Mouse (Mus musculus) forebrain, embryonic 13.5 days (tissue): ENCODE measurements around the gene Sf3b3. TPM values are rescaled to one million over a fixed set of nuclear protein-coding genes. Genes with fewer than 3 reads are reported as not detected.
"Not testable (repeated sequence)": the region's sequence is repeated elsewhere in the genome, so short reads cannot be mapped to it uniquely, and the experiment has no call there.

Source experiments
- ATAC-seq: fragments of 200-750 bp; cut with Nextera tagmentation; 2 replicates; pipeline ENCODE4 v1.8.0; 2017
- H3K27ac ChIP-seq: fragments of 300-500 bp; sonication (generic); 2 replicates; pipeline ENCODE4 v1.5.1; 2015; ENCODE audit warnings: inconsistent platforms, mild to moderate bottlenecking, moderate library complexity
- H3K27me3 ChIP-seq: fragments of 300-500 bp; sonication (generic); 2 replicates; pipeline ENCODE4 v1.6.1; 2015; ENCODE audit warnings: mild to moderate bottlenecking, inconsistent platforms
- H3K36me3 ChIP-seq: fragments of 300-500 bp; sonication (generic); 2 replicates; pipeline ENCODE4 v1.6.1; 2015; ENCODE audit warnings: mild to moderate bottlenecking, inconsistent platforms; ENCODE audit not compliant: poor library complexity, severe bottlenecking
- H3K4me1 ChIP-seq: fragments of 300-500 bp; sonication (generic); 2 replicates; pipeline ENCODE4 v1.6.1; 2015; ENCODE audit warnings: inconsistent platforms
- H3K4me2 ChIP-seq: fragments of 300-500 bp; sonication (generic); 2 replicates; pipeline ENCODE4 v1.6.1; 2015; ENCODE audit warnings: inconsistent platforms, mild to moderate bottlenecking, moderate library complexity
- H3K4me3 ChIP-seq: fragments of 300-500 bp; sonication (generic); 2 replicates; pipeline ENCODE4 v1.5.1; 2015; ENCODE audit warnings: mild to moderate bottlenecking, inconsistent platforms
- H3K9ac ChIP-seq: fragments of 300-500 bp; sonication (generic); 2 replicates; pipeline ENCODE4 v1.6.1; 2015; ENCODE audit warnings: mild to moderate bottlenecking, inconsistent platforms
- H3K9me3 ChIP-seq: fragments of 300-500 bp; sonication (generic); replicated peaks from 2 replicates; pipeline ENCODE4 v1.6.1; 2016; ENCODE audit warnings: inconsistent platforms
- WGBS: fragments of 180-500 bp; shearing (Covaris S2); methylation state at CpG from one replicate; pipeline ENCODE4 v1.1.7; 2015; 5-methylcytosine and 5-hydroxymethylcytosine counted together
- polyA plus RNA-seq: library from polyadenylated mRNA; unstranded; fragments of >200 nt; fragmentation: Nextera tagmentation; extraction: Ambion mirVana; gene quantifications from 2 replicates; pipeline ENCODE4 v1.2.1, GENCODE M21; 2015

Gene Sf3b3
- polyA plus RNA-seq, 1 experiment from 2014 or later: 136 TPM

DNA sequence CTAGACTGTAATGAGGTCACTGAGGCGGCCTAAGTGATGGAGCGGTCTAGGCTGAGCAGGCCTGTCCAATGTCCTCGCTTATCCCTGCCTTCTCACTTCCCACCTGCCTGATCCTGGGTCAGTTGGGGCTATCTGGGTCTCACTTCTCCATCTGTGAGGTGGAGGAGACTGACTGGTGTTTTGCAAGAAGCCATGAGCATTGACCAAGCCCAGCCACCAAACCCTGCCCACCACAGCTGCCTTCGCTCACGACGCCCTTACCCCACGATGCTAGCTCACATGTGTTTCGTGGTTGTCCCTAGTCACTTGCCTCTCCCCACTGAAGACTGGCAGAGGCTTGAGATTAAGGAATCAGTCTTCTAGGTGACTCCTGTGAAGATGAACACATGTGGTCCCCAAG, 49.5 kb downstream of the Sf3b3 start:
- no peak for ATAC-seq
- no peak overlapping the region for H3K4me3 ChIP-seq
- H3K27me3 ChIP-seq: no peaks in the 10 kb centered on the region
- no peak overlapping the region for H3K4me2 ChIP-seq
- H3K9me3 ChIP-seq: peaks cover 3% of the 10 kb centered on the region; the same call in 1 of the 2 replicates
- 94% methylated on average over 8 of the region's 8 CpGs for WGBS
- H3K27ac ChIP-seq: no peak overlapping the region
- no peaks in the 10 kb centered on the region for H3K4me1 ChIP-seq
- no peak overlapping the region for H3K9ac ChIP-seq
- H3K36me3 ChIP-seq: no peaks in the 10 kb centered on the region

DNA sequence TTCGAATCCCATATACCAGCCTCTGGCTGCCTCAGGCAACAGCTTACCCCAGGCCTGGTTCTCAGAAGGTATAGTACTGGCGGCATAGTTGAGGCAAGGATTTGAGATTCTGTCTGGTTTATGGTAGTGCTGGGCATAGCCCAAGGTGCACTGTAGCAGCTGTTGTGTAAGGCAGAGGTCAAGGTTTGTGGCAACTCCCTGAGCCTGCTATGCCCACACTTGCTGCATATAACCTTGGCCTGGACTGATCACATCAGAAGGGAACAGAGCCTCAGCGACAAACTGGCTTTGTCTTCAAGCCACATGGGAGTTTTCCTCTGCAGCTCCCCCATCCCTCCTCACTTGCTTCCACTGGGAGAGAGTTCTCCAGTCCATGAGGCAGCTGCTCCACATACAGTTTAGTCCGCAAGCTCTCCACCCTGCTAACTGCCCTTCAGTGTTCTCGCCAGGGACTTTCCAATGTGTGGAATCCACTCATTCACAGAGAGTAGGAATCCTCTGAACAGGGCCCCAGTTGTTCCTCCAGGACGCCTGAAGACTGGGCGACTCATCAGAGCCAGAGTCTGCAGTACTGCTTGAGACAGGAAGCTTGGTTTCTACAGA, 52.1 kb downstream of the Sf3b3 start:
- no peak overlapping the region for H3K9ac ChIP-seq
- no peak overlapping the region for H3K4me3 ChIP-seq
- no peaks in the 10 kb centered on the region for H3K27me3 ChIP-seq
- no peaks in the 10 kb centered on the region for H3K36me3 ChIP-seq
- no peak for ATAC-seq
- WGBS: 90% methylated on average over 7 of the region's 7 CpGs
- H3K4me1 ChIP-seq: no peaks in the 10 kb centered on the region
- H3K27ac ChIP-seq: no peak overlapping the region
- H3K9me3 ChIP-seq: peaks cover 3% of the 10 kb centered on the region; the same call in 1 of the 2 replicates
- no peak overlapping the region for H3K4me2 ChIP-seq

DNA sequence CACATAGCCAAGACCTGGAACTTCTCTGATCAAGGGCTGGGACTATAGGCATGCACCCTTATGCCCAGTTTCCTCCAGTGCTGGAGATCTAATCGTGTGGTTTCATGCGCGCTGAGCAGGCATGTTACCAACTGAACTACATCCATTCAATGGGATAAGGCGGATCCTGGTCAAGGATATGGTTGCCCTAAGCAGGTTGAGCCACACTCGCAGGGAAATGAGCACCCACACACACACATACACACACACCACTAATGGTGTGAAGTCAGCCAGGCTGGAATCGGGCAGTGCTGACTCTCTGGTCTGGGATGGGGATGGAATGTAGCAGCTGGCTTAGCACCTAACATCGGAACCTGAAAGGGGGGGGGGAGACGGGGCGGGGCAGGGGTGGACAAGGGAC, 52.7 kb downstream of the Sf3b3 start:
- Histone ChIP-seq H3K36me3 (no peaks in the 10 kb centered on the region), H3K27me3 (no peaks in the 10 kb centered on the region), H3K4me1 (no peaks in the 10 kb centered on the region), H3K9me3 (peaks cover 3% of the 10 kb centered on the region; the same call in 1 of the 2 replicates), H3K9ac (no peak overlapping the region), H3K4me3 (no peak overlapping the region), H3K27ac (no peak overlapping the region), H3K4me2 (no peak overlapping the region)
- 94% methylated on average over 9 of the region's 9 CpGs for WGBS
- no peak for ATAC-seq

DNA sequence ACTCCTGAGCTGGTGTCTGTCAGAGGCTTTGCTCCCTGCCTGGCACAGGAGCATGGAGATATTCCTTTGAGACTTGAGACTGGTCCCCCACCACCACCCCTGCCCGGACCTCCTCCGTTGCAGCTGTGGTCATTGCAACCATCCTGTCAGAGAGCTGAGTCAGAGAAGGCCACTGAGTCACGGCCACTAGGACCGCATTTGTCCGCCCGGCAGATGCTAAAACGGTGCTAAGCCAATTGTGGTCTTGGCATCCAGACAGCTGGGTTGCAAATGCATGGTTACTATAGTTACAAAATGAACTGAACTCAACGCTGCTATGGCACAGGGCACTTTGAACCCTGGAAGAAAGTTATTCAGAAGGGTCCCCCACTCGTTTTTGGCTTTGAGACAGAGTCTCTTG, 53.1 kb downstream of the Sf3b3 start:
- ATAC-seq: no peak
- H3K27me3 ChIP-seq: no peaks in the 10 kb centered on the region

DNA sequence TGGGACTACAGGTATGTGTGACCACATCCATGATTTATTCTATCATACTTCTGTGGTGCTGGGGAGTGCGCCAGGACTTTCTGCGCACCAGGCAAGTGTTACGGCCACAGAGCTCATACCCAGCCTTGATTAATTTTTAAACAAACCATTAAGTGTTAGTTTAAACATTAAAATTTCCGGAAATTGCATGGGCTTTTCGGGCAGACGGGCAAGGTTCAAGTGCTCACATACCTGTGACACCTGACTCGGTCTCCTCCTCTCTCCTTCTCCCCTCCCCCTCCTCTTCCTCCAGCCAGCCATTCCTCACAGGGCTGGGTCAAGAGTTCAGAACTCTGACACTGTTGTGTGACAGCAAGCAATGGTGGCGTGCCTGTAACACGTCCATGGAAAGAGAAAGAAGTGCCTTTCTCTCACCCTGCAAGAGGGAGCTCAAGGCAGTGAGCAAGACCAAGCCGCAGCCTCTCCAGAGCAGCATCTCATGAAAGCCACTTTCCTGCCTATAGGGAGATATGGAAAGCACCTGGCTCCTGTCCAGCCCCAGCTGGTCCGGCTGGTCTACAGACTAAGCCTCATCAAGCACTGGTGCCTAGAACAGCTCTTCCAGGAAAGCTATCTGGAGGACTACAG, 53.9 kb downstream of the Sf3b3 start:
- no peak overlapping the region for H3K4me2 ChIP-seq
- H3K27me3 ChIP-seq: no peaks in the 10 kb centered on the region
- H3K4me3 ChIP-seq: no peak overlapping the region
- peaks cover 3% of the 10 kb centered on the region; the same call in 1 of the 2 replicates for H3K9me3 ChIP-seq
- WGBS: 83% methylated on average over 11 of the region's 11 CpGs
- H3K27ac ChIP-seq: no peak overlapping the region
- no peaks in the 10 kb centered on the region for H3K36me3 ChIP-seq
- ATAC-seq: no peak
- H3K4me1 ChIP-seq: no peaks in the 10 kb centered on the region
- H3K9ac ChIP-seq: no peak overlapping the region

More for the DNA sequence above, 53.1 kb downstream of the Sf3b3 start:
- no peaks in the 10 kb centered on the region for H3K36me3 ChIP-seq
- H3K27ac ChIP-seq: no peak overlapping the region
- H3K4me2 ChIP-seq: no peak overlapping the region
- no peak overlapping the region for H3K9ac ChIP-seq
- WGBS: 79% methylated on average over 9 of the region's 9 CpGs
- H3K4me1 ChIP-seq: no peaks in the 10 kb centered on the region
- peaks cover 3% of the 10 kb centered on the region; the same call in 1 of the 2 replicates for H3K9me3 ChIP-seq
- no peak overlapping the region for H3K4me3 ChIP-seq

DNA sequence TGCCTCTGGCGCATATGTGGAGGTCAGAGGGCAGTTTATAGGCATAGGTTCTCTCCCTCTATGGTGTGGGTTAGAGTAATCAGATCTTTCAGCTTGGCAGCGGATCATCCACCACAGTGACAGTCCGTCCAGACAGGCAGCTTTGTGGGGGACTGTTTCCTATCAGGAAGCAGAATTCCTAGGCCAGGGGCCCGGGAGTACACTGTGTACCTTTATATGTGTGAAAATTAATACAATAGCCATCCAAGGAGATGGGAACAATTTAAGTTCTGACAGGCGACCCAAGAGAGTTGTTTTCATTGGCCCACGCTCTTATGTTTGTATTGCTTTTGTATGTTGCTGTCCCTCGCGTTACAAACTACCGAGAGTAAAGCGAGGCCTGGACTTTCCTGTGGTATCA, 55.4 kb downstream of the Sf3b3 start:
- Histone ChIP-seq H3K27me3 (no peaks in the 10 kb centered on the region), H3K9ac (no peak overlapping the region), H3K4me3 (no peak overlapping the region), H3K4me2 (no peak overlapping the region), H3K9me3 (peaks cover 3% of the 10 kb centered on the region; the same call in 1 of the 2 replicates), H3K36me3 (no peaks in the 10 kb centered on the region), H3K4me1 (no peaks in the 10 kb centered on the region), H3K27ac (no peak overlapping the region)
- ATAC-seq: no peak
- 81% methylated on average over 10 of the region's 10 CpGs for WGBS

DNA sequence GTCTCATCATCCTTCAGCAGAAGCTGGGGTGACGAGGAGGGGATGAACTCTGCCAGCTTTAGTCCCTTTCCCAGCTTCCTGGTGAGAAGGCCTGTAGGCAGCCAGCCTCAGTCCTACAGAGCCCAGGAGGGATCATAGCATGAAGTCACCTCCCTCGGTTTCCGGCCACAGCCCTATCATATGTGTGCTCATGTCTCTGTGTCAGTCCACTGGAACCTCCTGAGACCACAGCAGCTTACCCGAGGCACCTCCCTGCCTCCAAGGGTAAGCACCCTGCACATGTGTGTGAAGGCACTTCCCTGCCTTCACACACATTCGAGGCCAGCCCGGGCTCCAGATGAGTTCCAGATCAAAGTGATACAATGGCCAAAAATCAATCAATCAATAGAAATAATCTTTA, 56.3 kb downstream of the Sf3b3 start:
- H3K9me3 ChIP-seq: no peaks in the 10 kb centered on the region; the same call in 1 of the 2 replicates
- no peaks in the 10 kb centered on the region for H3K4me1 ChIP-seq
- H3K4me2 ChIP-seq: no peak overlapping the region
- H3K27me3 ChIP-seq: no peaks in the 10 kb centered on the region
- WGBS: 84% methylated on average over 6 of the region's 6 CpGs
- no peak overlapping the region for H3K4me3 ChIP-seq
- no peak for ATAC-seq
- H3K9ac ChIP-seq: no peak overlapping the region
- no peaks in the 10 kb centered on the region for H3K36me3 ChIP-seq
- no peak overlapping the region for H3K27ac ChIP-seq

DNA sequence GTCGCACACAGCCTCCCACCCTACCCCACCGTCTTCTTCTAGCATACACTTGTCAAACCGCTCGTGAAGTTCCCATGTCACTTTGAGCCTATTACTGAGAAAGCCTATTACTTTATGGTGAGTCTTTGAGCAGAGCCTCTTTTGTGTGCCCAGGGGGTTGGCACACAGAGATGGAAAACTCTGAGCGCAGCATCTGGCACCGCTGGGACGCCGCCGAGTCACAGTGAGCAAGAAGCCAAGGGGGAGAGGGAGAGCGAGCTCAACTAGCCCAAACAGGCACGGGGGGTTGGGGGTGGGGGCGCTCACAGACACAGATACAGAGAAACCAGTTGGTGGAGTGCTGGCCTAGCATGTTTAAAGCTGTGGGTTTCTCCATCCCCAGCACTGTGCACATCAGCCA, 57.0 kb downstream of the Sf3b3 start:
- no peaks in the 10 kb centered on the region for H3K4me1 ChIP-seq
- 52% methylated on average over 12 of the region's 12 CpGs for WGBS
- H3K4me2 ChIP-seq: no peak overlapping the region
- no peaks in the 10 kb centered on the region for H3K27me3 ChIP-seq
- no peak overlapping the region for H3K9ac ChIP-seq
- no peaks in the 10 kb centered on the region for H3K36me3 ChIP-seq
- no peak overlapping the region for H3K27ac ChIP-seq
- no peak overlapping the region for H3K4me3 ChIP-seq
- no peaks in the 10 kb centered on the region for H3K9me3 ChIP-seq
- ATAC-seq: no peak

DNA sequence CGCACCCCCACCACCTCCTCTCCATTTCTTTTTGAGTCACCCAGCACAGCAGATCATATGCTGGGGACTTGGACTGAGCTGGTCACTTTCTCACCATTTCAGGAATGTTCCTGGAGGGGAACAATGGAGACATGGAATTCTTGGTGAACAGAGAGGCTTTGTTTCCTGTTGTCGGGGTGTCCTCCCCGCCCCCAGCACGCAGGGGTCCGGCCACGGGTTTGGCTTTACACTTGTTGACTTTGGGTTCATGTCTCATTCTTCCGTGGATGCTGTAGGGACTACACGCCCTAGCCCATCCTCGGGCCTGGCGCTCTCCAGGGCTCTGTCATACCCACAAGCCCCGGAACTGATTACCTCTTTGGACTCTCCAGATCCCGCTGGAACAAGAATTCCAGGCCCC, 57.6 kb downstream of the Sf3b3 start:
- Histone ChIP-seq H3K36me3 (no peaks in the 10 kb centered on the region), H3K27ac (no peak overlapping the region), H3K4me1 (no peaks in the 10 kb centered on the region), H3K9ac (no peak overlapping the region), H3K4me3 (no peak overlapping the region), H3K27me3 (no peaks in the 10 kb centered on the region), H3K4me2 (no peak overlapping the region), H3K9me3 (no peaks in the 10 kb centered on the region)
- ATAC-seq: no peak
- 73% methylated on average over 12 of the region's 12 CpGs for WGBS

DNA sequence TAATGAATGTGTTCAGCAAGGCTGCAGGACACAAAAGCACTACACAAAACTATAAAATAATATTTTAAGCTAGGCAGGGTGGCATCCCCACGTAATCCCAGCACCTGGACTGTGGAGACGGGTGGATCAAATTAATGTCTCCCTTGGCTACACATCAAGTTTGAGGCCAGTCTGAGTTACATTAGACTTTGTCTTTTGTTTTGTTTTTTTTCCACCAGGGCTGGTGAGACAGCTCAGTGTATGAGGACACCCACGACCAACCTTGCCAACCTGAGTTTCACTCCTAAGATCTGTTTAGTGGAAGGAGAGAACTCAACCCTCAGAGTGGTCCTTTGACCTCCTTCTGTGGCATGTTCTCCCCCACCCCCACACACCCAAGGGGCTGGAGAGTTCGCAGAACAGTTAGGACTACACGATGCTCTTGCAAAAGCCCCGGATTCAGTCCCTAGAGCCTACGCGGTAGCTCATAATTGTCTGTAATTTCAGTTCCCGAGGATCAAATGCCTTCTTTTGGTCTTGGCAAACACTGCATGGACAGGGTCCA, 59.1 kb downstream of the Sf3b3 start:
- no peak overlapping the region for H3K4me3 ChIP-seq
- H3K9ac ChIP-seq: no peak overlapping the region
- no peak overlapping the region for H3K27ac ChIP-seq
- H3K4me1 ChIP-seq: no peaks in the 10 kb centered on the region
- 87% methylated on average over 9 of the region's 9 CpGs for WGBS
- H3K27me3 ChIP-seq: no peaks in the 10 kb centered on the region
- ATAC-seq: no peak
- no peak overlapping the region for H3K4me2 ChIP-seq
- no peaks in the 10 kb centered on the region for H3K9me3 ChIP-seq
- no peaks in the 10 kb centered on the region for H3K36me3 ChIP-seq

DNA sequence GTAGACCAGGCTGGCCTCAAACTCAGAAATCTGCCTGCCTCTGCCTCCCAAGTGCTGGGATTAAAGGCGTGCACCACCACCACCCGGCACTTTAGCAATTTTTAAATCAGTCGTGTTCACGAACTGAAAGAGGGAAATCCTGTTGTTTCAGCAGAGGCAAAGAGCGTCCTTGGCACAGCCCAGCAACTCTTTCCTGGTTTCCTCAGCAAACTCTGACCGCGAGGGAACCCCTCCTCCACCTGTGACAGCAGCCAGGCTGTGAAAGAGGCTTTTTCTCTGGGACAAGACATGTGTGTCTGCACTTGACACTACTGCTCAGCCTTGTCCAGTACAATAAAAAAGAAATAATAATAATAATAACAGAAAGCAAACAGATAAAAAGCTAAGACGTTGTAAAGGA, 59.7 kb downstream of the Sf3b3 start:
- H3K9me3 ChIP-seq: no peaks in the 10 kb centered on the region
- H3K4me3 ChIP-seq: no peak overlapping the region
- H3K27me3 ChIP-seq: no peaks in the 10 kb centered on the region
- no peak for ATAC-seq
- H3K27ac ChIP-seq: no peak overlapping the region
- H3K36me3 ChIP-seq: no peaks in the 10 kb centered on the region
- H3K9ac ChIP-seq: no peak overlapping the region
- no peak overlapping the region for H3K4me2 ChIP-seq
- H3K4me1 ChIP-seq: no peaks in the 10 kb centered on the region
- 88% methylated on average over 8 of the region's 8 CpGs for WGBS

DNA sequence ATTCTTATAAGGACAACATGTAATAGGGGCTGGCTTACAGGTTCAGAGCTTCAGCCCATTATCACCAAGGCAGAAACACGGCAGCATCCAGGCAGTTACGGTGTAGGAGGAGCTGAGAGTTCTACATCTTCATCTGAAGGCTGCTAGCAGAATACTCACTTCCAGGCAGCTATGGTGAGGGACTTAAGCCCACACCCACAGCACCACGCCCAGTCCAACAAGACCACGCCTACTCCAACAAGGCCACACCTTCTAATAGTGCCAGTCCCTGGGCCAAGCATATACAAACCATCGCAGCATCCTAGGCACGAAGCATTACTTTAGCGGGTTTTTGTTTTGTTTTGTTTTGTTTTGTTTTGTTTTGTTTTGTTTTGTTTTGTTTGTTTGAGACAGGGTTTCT, 60.1 kb downstream of the Sf3b3 start:
- H3K27me3 ChIP-seq, H3K9me3 ChIP-seq, H3K36me3 ChIP-seq, H3K4me2 ChIP-seq, H3K4me3 ChIP-seq, H3K9ac ChIP-seq, ATAC-seq, H3K27ac ChIP-seq, H3K4me1 ChIP-seq: not testable (repeated sequence)
- 79% methylated on average over 7 of the region's 7 CpGs for WGBS

DNA sequence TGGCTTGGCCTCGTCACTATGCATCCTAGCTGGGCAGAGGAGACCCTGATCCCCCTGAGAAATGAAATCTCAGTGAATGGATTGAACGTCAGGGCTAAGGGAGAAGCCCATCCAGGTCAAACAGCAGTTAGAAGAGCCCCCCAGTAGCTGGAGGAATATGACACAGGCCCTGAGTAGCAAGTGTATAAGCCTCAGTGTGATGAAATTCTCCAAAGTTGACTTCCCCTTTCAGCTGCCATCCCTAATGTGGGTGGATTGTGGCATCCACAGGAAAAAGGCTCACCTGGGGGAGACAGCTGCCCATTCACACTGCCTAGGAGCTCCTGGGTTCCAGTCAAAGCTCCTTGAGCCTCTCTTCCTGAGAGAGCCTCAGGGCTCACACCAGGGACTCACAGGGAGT, 61.2 kb downstream of the Sf3b3 start:
- H3K27ac ChIP-seq: no peak overlapping the region
- H3K4me1 ChIP-seq: no peaks in the 10 kb centered on the region
- H3K9ac ChIP-seq: no peak overlapping the region
- no peak overlapping the region for H3K4me3 ChIP-seq
- no peaks in the 10 kb centered on the region for H3K27me3 ChIP-seq
- H3K9me3 ChIP-seq: no peaks in the 10 kb centered on the region
- ATAC-seq: no peak
- WGBS: 62% methylated on average over 2 of the region's 2 CpGs
- H3K4me2 ChIP-seq: no peak overlapping the region
- H3K36me3 ChIP-seq: no peaks in the 10 kb centered on the region
